Comparison of ENCODE assay signal across 7 mouse cellular contexts in genomic region chr2:34646541-34646865, GRCm38 (mm10).
DNase-seq lines count a peak whose midpoint lies in the region; ATAC-seq lines count a peak whose summit lies in the region.

No protein-coding gene starts in this region.

- H3K4me3 ChIP-seq in lung, embryonic 16.5 days (ENCODE audit: low read length) = peak overlapping the region; percentile 57
- H3K4me3 ChIP-seq in forebrain, embryonic 12.5 days (replicated peaks) = peak overlapping the region; percentile 28
- H3K4me3 ChIP-seq in limb, embryonic 12.5 days (replicated peaks) = peak overlapping the region; percentile 34
- H3K4me3 ChIP-seq in stomach, embryonic 14.5 days (ENCODE audit: low read depth, low read length) = peak overlapping the region; percentile 37

- peaks cover 8% of the 10 kb centered on the region for H3K4me1 ChIP-seq in lung, embryonic 16.5 days (replicated peaks; ENCODE audit: control insufficient read depth, insufficient read depth, low read length)
- peaks cover 10% of the 10 kb centered on the region for H3K4me1 ChIP-seq in forebrain, embryonic 12.5 days
- H3K4me1 ChIP-seq in limb, embryonic 12.5 days (replicated peaks) = peaks cover 10% of the 10 kb centered on the region
- H3K4me1 ChIP-seq in stomach, embryonic 14.5 days (ENCODE audit: control insufficient read depth, insufficient read depth, low read length) = no peaks in the 10 kb centered on the region

- no peak overlapping the region for H3K27ac ChIP-seq in lung, embryonic 16.5 days (ENCODE audit: low read length)
- no peak overlapping the region for H3K27ac ChIP-seq in forebrain, embryonic 12.5 days
- no peak overlapping the region for H3K27ac ChIP-seq in limb, embryonic 12.5 days
- H3K27ac ChIP-seq in stomach, embryonic 14.5 days (ENCODE audit: low read length) = no peak overlapping the region

- whole genome bisulfite sequencing in lung, embryonic 16.5 days = 16% methylated on average over 5 of the region's 5 CpGs
- WGBS in forebrain, embryonic 12.5 days = 3% methylated on average over 5 of the region's 5 CpGs
- WGBS in limb, embryonic 12.5 days = 10% methylated on average over 5 of the region's 5 CpGs
- WGBS in stomach, embryonic 14.5 days = 7% methylated on average over 5 of the region's 5 CpGs

- ATAC-seq in lung, embryonic 16.5 days (ENCODE audit: low read depth) = no peak
- no peak for ATAC-seq in forebrain, embryonic 12.5 days (ENCODE audit: low FRiP score)
- no peak for ATAC-seq in limb, embryonic 12.5 days (ENCODE audit: insufficient number of reproducible peaks, insufficient read depth, low FRiP score, low TSS enrichment, low read depth)
- ATAC-seq in stomach, embryonic 14.5 days (ENCODE audit: insufficient number of reproducible peaks, insufficient read depth, low FRiP score, low read depth) = no peak; the same call in 1 of the 2 replicates

- H3K4me2 ChIP-seq in lung, embryonic 16.5 days (ENCODE audit: low read depth, low read length) = peak overlapping the region; percentile 91
- peak overlapping the region; percentile 59 for H3K4me2 ChIP-seq in forebrain, embryonic 12.5 days
- peak overlapping the region; percentile 63 for H3K4me2 ChIP-seq in limb, embryonic 12.5 days
- H3K4me2 ChIP-seq in stomach, embryonic 14.5 days (replicated peaks; ENCODE audit: low read depth, low read length) = peak overlapping the region; percentile 65

- H3K9me3 ChIP-seq in lung, embryonic 16.5 days (ENCODE audit: control insufficient read depth, low read length) = no peaks in the 10 kb centered on the region
- no peaks in the 10 kb centered on the region for H3K9me3 ChIP-seq in forebrain, embryonic 12.5 days
- 0 out of 2 replicates have a peak, but pooled peaks cover 4% of the 10 kb centered on the region for H3K9me3 ChIP-seq in limb, embryonic 12.5 days
- no peaks in the 10 kb centered on the region for H3K9me3 ChIP-seq in stomach, embryonic 14.5 days (ENCODE audit: control insufficient read depth, low read depth, low read length)

- H3K27me3 ChIP-seq in lung, embryonic 16.5 days (ENCODE audit: control insufficient read depth, insufficient read depth, low read depth, low read length) = no peaks in the 10 kb centered on the region
- H3K27me3 ChIP-seq in forebrain, embryonic 12.5 days = peaks cover 26% of the 10 kb centered on the region
- H3K27me3 ChIP-seq in limb, embryonic 12.5 days = peaks cover 23% of the 10 kb centered on the region
- H3K27me3 ChIP-seq in stomach, embryonic 14.5 days (ENCODE audit: control insufficient read depth, insufficient read depth, low read length) = no peaks in the 10 kb centered on the region

- no peak for DNase-seq in lung, postnatal 25 days (ENCODE audit: low spot score)
- no peak for DNase-seq in gastrocnemius, postnatal 10 days
- DNase-seq in urinary bladder, postnatal 36 days (ENCODE audit: low spot score in 2 of 2) = no peak

- no peak overlapping the region for H3K9ac ChIP-seq in lung, embryonic 16.5 days (ENCODE audit: low read length)
- no peak overlapping the region for H3K9ac ChIP-seq in forebrain, embryonic 12.5 days
- no peak overlapping the region for H3K9ac ChIP-seq in limb, embryonic 12.5 days (replicated peaks)
- H3K9ac ChIP-seq in stomach, embryonic 14.5 days (replicated peaks; ENCODE audit: low read depth, low read length) = 0 out of 2 replicates have a peak overlapping the region, but pooled peaks have one; percentile 25

- H3K36me3 ChIP-seq in lung, embryonic 16.5 days (ENCODE audit: control insufficient read depth, insufficient read depth, low read length) = no peaks in the 10 kb centered on the region
- H3K36me3 ChIP-seq in forebrain, embryonic 12.5 days (replicated peaks) = no peaks in the 10 kb centered on the region
- H3K36me3 ChIP-seq in limb, embryonic 12.5 days = no peaks in the 10 kb centered on the region
- no peaks in the 10 kb centered on the region for H3K36me3 ChIP-seq in stomach, embryonic 14.5 days (ENCODE audit: control insufficient read depth, insufficient read depth, low read length)
